Mouse (Mus musculus) CH12.LX (cell line): ENCODE data around the gene Slc35f2. TPM values are rescaled to one million over a fixed set of nuclear protein-coding genes. Genes with fewer than 3 reads are reported as not detected.

Experiments
- DNase-seq: peaks from one replicate; pipeline ENCODE4 v3.0.0-alpha.2; 2013; ENCODE audit errors: extremely low read depth
- H3K27ac ChIP-seq: 2 replicates; pipeline ENCODE4 v1.5.1; 2012; ENCODE audit warnings: low read depth, mild to moderate bottlenecking, control low read depth, moderate library complexity; ENCODE audit not compliant: insufficient read depth
- H3K27me3 ChIP-seq: replicated peaks from 2 replicates; pipeline ENCODE3; 2012; ENCODE audit warnings: inconsistent platforms
- H3K36me3 ChIP-seq, 2 experiments: replicated peaks in 1 of 2; 2 replicates each; pipeline versions ENCODE3 to v1.6.1; 2012; ENCODE audit warnings: inconsistent platforms in 1 of 2, low read length in 1 of 2, mild to moderate bottlenecking in 1 of 2, mixed read lengths in 1 of 2, moderate library complexity in 1 of 2; ENCODE audit not compliant: control insufficient read depth in 1 of 2, insufficient read depth in 1 of 2
- H3K4me1 ChIP-seq, 2 experiments: 2 replicates each; pipeline ENCODE4 v1.6.1; 2012; ENCODE audit warnings: inconsistent platforms in 1 of 2, moderate library complexity in 1 of 2; ENCODE audit not compliant: insufficient read depth in 2 of 2, control insufficient read depth in 1 of 2
- H3K4me2 ChIP-seq: 2 replicates; pipeline ENCODE4 v1.6.1; 2012; ENCODE audit warnings: low read depth, mild to moderate bottlenecking, control low read depth; ENCODE audit not compliant: poor library complexity, insufficient read depth, severe bottlenecking
- H3K4me3 ChIP-seq, 3 experiments: fragments of 150-350 bp in 1 of 3; sonication (generic) in 1 of 3; replicated peaks in 1 of 3; 2 replicates each; pipeline versions ENCODE3 to v1.5.1; 2011 to 2012; ENCODE audit warnings: low read depth in 2 of 3, low read length in 2 of 3, mild to moderate bottlenecking in 2 of 3, moderate library complexity in 2 of 3, control low read depth in 1 of 3, improper control_type of control experiment in 1 of 3, inconsistent platforms in 1 of 3, mixed read lengths in 1 of 3; ENCODE audit not compliant: poor library complexity in 1 of 3
- H3K79me2 ChIP-seq: replicated peaks from 2 replicates; pipeline ENCODE4 v1.6.1; 2012; ENCODE audit warnings: mild to moderate bottlenecking, moderate library complexity; ENCODE audit not compliant: control insufficient read depth, poor library complexity, insufficient read depth, severe bottlenecking; ENCODE audit errors: extremely low read depth
- H3K9ac ChIP-seq: 2 replicates; pipeline ENCODE4 v1.6.1; 2012; ENCODE audit warnings: low read depth, mild to moderate bottlenecking, control low read depth, moderate library complexity; ENCODE audit not compliant: insufficient read depth
- H3K9me3 ChIP-seq: replicated peaks from 2 replicates; pipeline ENCODE3; 2012; ENCODE audit warnings: low read length, inconsistent platforms, mixed read lengths
- CHD1 ChIP-seq: IDR thresholded peaks from 2 replicates; pipeline ENCODE4 v1.6.1; 2012; ENCODE audit warnings: low read depth, low read length, improper control_type of control experiment, inconsistent platforms
- CHD2 ChIP-seq: IDR thresholded peaks from 2 replicates; pipeline ENCODE4 v1.6.1; 2011; ENCODE audit warnings: low read length, improper control_type of control experiment
- E2F4 ChIP-seq: IDR thresholded peaks from 2 replicates; pipeline ENCODE4 v1.6.1; 2011; ENCODE audit warnings: low read depth, low read length, improper control_type of control experiment; ENCODE audit not compliant: insufficient replicate concordance
- EP300 ChIP-seq: IDR thresholded peaks from 2 replicates; pipeline ENCODE4 v1.6.1; 2011; ENCODE audit warnings: low read length, improper control_type of control experiment
- ETS1 ChIP-seq: conservative IDR thresholded peaks from 2 replicates; pipeline ENCODE4 v1.6.1; 2012; ENCODE audit warnings: low read depth, mild to moderate bottlenecking, inconsistent platforms, low read length, improper control_type of control experiment, moderate library complexity
- HCFC1 ChIP-seq: IDR thresholded peaks from 2 replicates; pipeline ENCODE4 v1.6.1; 2012; ENCODE audit warnings: low read depth, mild to moderate bottlenecking, inconsistent platforms, low read length, improper control_type of control experiment
- JUN ChIP-seq: IDR thresholded peaks from 2 replicates; pipeline ENCODE4 v1.6.1; 2011; ENCODE audit warnings: low read depth, mild to moderate bottlenecking, low read length, improper control_type of control experiment, moderate library complexity; ENCODE audit not compliant: insufficient read depth
- KAT2A ChIP-seq: IDR thresholded peaks from 2 replicates; pipeline ENCODE4 v1.6.1; 2012; ENCODE audit warnings: low read length, improper control_type of control experiment, inconsistent platforms; ENCODE audit not compliant: insufficient replicate concordance
- MAFK ChIP-seq: IDR thresholded peaks from 2 replicates; pipeline ENCODE4 v1.6.1; 2011; ENCODE audit warnings: low read length, improper control_type of control experiment; ENCODE audit not compliant: insufficient replicate concordance
- MYC ChIP-seq: IDR thresholded peaks from 2 replicates; pipeline ENCODE4 v1.6.1; 2011; ENCODE audit warnings: low read depth, mild to moderate bottlenecking, improper control_type of control experiment, low read length
- NRF1 ChIP-seq: IDR thresholded peaks from 2 replicates; pipeline ENCODE4 v1.6.1; 2014; ENCODE audit warnings: low read depth, mild to moderate bottlenecking, inconsistent platforms, low read length, improper control_type of control experiment, moderate library complexity
- PAX5 ChIP-seq: IDR thresholded peaks from 2 replicates; pipeline ENCODE4 v1.6.1; 2012; ENCODE audit warnings: low read length, inconsistent platforms, mixed read lengths
- POLR2A ChIP-seq: IDR thresholded peaks from 2 replicates; pipeline ENCODE4 v1.6.1; 2011; ENCODE audit warnings: low read depth, mild to moderate bottlenecking, improper control_type of control experiment, low read length
- RCOR1 ChIP-seq: conservative IDR thresholded peaks from 2 replicates; pipeline ENCODE4 v1.6.1; 2012; ENCODE audit warnings: low read depth, mild to moderate bottlenecking, inconsistent platforms, low read length, improper control_type of control experiment
- TBP ChIP-seq: conservative IDR thresholded peaks from 2 replicates; pipeline ENCODE4 v1.6.1; 2011; ENCODE audit warnings: low read depth, low read length, improper control_type of control experiment
- TCF12 ChIP-seq: IDR thresholded peaks from 2 replicates; pipeline ENCODE4 v1.6.1; 2014; ENCODE audit warnings: low read depth, mild to moderate bottlenecking, inconsistent platforms, low read length, improper control_type of control experiment
- USF1 ChIP-seq: IDR thresholded peaks from 2 replicates; pipeline ENCODE4 v1.6.1; 2014; ENCODE audit warnings: low read depth, mild to moderate bottlenecking, inconsistent platforms, low read length, improper control_type of control experiment
- USF2 ChIP-seq: conservative IDR thresholded peaks from 2 replicates; pipeline ENCODE4 v1.6.1; 2011; ENCODE audit warnings: low read depth, low read length, improper control_type of control experiment
- ZC3H11A ChIP-seq: IDR thresholded peaks from 2 replicates; pipeline ENCODE4 v1.6.1; 2012; ENCODE audit warnings: low read depth, mild to moderate bottlenecking, inconsistent platforms, low read length, improper control_type of control experiment
- ZKSCAN1 ChIP-seq: IDR thresholded peaks from 2 replicates; pipeline ENCODE4 v1.6.1; 2012; ENCODE audit warnings: low read depth, inconsistent platforms, low read length, improper control_type of control experiment, borderline replicate concordance
- ZMIZ1 ChIP-seq: IDR thresholded peaks from 2 replicates; pipeline ENCODE4 v1.6.1; 2012; ENCODE audit warnings: low read depth, mild to moderate bottlenecking, inconsistent platforms, low read length, improper control_type of control experiment
- ZNF384 ChIP-seq: IDR thresholded peaks from 2 replicates; pipeline ENCODE4 v1.6.1; 2012; ENCODE audit warnings: low read depth, low read length, improper control_type of control experiment, inconsistent platforms
- dilution Hi-C: fragments of 300-500 bp; cut with MboI; formaldehyde crosslinking; loops from 2 replicates; pipeline ENCODE4 v1.14.3; 2020; ENCODE audit warnings: low sequenced_read_pairs; ENCODE audit not compliant: extremely low pct_unique_long_range_greater_than_20kb, extremely low pct_ligation_motif_present
- in situ Hi-C: fragments of 300-500 bp; cut with MboI; formaldehyde crosslinking; loops from 3 replicates; pipeline ENCODE4 v1.14.3; 2019; ENCODE audit warnings: low sequenced_read_pairs, low pct_ligation_motif_present, low pct_unique_long_range_greater_than_20kb, mixed read lengths
- polyA plus RNA-seq: library from polyadenylated mRNA; unstranded; fragments of >175 nt; gene quantifications from 2 replicates; pipeline ENCODE4 v1.2.1, GENCODE M21; 2012; ENCODE audit warnings: low read depth; ENCODE audit not compliant: insufficient read length
- total RNA-seq, 2 experiments: library from RNA; depleted of rRNA; stranded (reverse); fragments of 300-350 nt in 1 of 2; fragments of >200 nt in 1 of 2; gene quantifications; 2 replicates each; pipeline ENCODE4 v1.2.3; 2012 to 2014

Gene Slc35f2
- total and polyA plus RNA-seq, 3 experiments: 0.13 to 3.1 (median 0.47) TPM

- Histone ChIP-seq H3K4me3 (no peak overlapping the region), H3K79me2 (no peaks in the 10 kb centered on the region), H3K4me2 (no peak overlapping the region), H3K9ac (no peak overlapping the region), H3K27ac (no peak overlapping the region), H3K27me3 (no peaks in the 10 kb centered on the region), H3K9me3 (no peaks in the 10 kb centered on the region), H3K4me1 (0 out of 4 replicates have a peak, but pooled peaks cover 0 to 3% of the 10 kb centered on the region in 2 experiments), H3K36me3 (no peaks in the 10 kb centered on the region)
- DNase-seq: no peak
- dilution Hi-C loops (no loop called here), in situ Hi-C loops (no loop called here)
- TF ChIP-seq JUN: no peak
- TF ChIP-seq TBP: no peak
- TF ChIP-seq TCF12: no peak
- no peak for TF ChIP-seq MYC
- TF ChIP-seq ETS1: no peak
- TF ChIP-seq CHD1: no peak
- no peak for TF ChIP-seq ZKSCAN1
- TF ChIP-seq ZNF384: no peak
- TF ChIP-seq RCOR1: no peak
- no peak for TF ChIP-seq USF1
- no peak for TF ChIP-seq NRF1
- TF ChIP-seq E2F4: no peak
- TF ChIP-seq HCFC1: no peak
- no peak for TF ChIP-seq EP300
- TF ChIP-seq USF2: no peak
Observed at GRCm38 (mm10) chr9:53835976-53836375, 64.6 kb downstream of the Slc35f2 start.

DNA sequence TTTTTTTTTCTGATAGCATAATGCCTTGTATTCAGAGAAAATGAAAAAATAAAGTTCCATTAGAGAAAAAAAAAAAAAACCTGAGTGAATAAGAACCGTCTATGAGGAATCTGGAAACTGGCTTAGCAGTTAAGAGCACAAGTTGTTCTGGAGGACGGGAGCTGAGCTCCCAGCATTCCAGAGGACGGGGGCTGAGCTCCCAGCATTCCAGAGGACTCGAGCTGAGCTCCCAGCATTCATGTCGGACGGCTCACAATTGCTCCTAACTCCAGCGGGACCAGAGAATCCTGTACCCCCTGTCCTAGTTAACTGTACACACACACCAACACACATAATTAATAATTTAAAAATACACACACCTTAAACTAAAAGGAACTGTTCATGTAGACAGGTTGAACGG, 67.5 kb downstream of the Slc35f2 start:
- H3K27me3 ChIP-seq: no peaks in the 10 kb centered on the region
- dilution Hi-C loops: no loop called here
- H3K4me2 ChIP-seq: no peak overlapping the region
- no peaks in the 10 kb centered on the region for H3K79me2 ChIP-seq
- H3K36me3 ChIP-seq: no peaks in the 10 kb centered on the region
- no peak overlapping the region for H3K4me3 ChIP-seq
- no peak for TF ChIP-seq PAX5
- TF ChIP-seq CHD2: no peak
- TF ChIP-seq ETS1: no peak
- TF ChIP-seq TBP: no peak
- no peak for TF ChIP-seq MAFK
- TF ChIP-seq POLR2A: no peak
- TF ChIP-seq ZC3H11A: no peak
- no peak for TF ChIP-seq KAT2A
- TF ChIP-seq ZMIZ1: no peak
- no peak for TF ChIP-seq EP300
- H3K9me3 ChIP-seq: no peaks in the 10 kb centered on the region
- in situ Hi-C loops: no loop called here
- no peak overlapping the region for H3K27ac ChIP-seq
- DNase-seq: no peak
- no peaks in the 10 kb centered on the region for H3K4me1 ChIP-seq
- H3K9ac ChIP-seq: no peak overlapping the region
